Mouse (Mus musculus) thymus, postnatal 36 days (tissue): ENCODE data around the gene Pdzk1ip1.
A peak's percentile ranks its signal among the peaks of the same experiment; 100 is the strongest.

Experiments used
- DNase-seq, 2 experiments: peaks; one replicate each; pipeline ENCODE4 v3.0.0; 2022; ENCODE audit warnings: mixed read lengths in 2 of 2

Gene Pdzk1ip1

GRCm38 (mm10) chr4:115088611-115089338, at the start of gene Pdzk1ip1:
Gene Pdzk1ip1 (plus strand): TSS chr4:115088708.
- DNase-seq, result no peak

DNA sequence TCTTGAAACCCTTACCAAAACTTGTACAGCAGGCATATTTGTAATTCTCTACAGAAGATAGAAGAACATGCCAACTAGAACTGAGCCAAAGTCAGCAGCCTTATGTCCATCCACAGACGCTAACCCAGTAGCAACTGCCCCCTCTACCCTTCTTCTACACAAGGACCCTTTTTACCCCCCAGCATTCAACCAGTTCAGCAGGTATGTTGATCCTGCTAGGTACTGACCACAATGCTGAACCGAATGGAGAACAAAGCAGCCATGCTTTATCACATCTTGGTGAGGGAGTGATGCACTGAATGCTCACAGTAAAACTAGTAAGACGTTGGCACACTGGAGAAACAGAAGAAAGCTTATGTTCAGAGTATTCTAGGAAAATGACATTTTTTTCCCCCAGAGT, 42.9 kb upstream of the Pdzk1ip1 start:
- DNase-seq, result no peak

DNA sequence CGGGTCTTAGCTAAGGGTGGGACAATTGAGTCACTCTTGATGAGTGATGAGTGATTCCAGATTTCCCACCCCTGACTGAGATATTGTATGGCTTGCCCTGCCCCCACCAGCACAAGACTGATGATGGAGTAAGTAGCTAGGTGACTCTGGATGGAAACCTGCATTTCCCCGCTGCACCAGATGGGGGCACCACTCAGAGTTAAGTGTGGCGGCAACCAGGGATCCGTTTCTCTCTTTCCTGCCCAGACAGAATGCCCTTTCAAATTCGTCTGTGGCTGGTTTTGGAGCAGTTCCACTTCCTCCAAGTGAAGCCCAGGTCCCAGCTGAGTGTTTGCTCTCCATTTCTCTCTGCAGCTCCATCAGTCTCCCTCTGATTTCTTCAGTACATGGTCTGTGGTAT, 40.8 kb upstream of the Pdzk1ip1 start:
- DNase-seq, result peak; percentile 52 to 62

DNA sequence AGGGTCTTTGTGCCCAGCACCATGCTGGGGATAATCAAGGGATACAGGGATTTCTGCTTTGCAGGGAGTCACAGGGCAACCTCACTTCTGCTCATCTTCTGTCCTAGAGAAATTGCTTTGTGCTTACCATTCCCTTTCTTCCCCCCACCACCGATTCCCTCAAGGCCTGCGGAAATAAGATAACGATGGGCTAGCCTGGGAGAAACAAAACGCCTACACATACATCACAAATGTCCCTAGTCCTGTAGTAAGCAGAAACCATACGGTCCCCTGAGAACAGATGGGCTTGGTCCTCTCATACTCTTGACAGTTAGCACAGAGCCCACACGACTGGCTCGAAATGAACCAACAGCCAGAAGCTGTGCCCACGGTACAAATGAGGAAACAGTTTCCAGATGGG, 40.3 kb upstream of the Pdzk1ip1 start:
- DNase-seq, result no peak

DNA sequence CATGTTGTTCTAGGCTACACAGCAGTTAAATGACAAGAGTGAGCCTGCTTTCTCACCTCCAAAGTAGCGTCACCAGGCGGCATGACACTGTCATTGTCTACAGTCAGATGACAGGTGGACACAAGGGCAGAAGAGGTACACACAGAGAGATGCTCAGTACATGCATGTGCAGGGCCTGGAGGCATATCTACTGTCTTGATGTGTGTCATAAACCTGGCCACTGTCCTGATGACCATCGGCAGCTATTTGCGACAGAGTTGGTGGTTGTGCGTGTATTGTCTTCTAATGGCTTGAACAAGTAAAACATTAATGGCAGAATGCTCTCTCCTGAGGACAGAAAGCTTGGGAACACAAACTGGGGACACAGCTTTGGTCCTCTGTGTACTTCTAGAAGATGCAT, 37.3 kb upstream of the Pdzk1ip1 start:
- DNase-seq, result no peak

DNA sequence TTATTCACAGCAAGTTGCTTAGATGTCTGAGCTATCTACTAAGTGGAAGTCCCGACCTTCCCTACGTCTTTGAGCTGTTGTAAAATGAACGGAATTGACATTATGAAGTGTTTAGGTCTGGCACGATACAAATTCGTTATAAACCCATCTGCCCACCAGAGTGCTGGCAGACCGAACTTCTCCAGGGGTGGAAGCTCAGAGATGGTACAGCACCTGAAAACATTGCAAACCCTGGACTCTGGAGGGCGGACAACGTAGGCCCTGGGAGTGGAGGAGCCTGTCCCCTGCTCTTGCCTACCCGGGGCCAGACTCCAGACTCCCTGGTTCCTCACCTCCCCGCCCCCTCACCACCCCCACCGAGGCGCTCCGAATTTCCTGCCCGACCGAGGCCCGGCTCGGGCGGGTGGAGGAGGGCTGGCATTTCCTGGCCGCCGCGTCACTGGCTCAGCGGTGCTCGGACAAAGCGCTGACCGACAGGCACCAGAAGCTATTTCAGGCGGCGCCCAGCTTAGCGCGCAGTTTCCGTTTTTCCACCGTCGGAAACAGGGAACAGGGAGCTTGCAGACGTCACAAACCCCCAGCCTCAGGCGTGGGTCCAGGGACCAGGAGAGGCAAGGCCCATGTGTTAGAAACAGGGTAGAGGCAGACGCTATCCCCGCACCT, 36.0 kb upstream of the Pdzk1ip1 start:
- DNase-seq, result no peak

GRCm38 (mm10) chr4:115055044-115055443, 33.5 kb upstream of the Pdzk1ip1 start:
- no peak for DNase-seq

DNA sequence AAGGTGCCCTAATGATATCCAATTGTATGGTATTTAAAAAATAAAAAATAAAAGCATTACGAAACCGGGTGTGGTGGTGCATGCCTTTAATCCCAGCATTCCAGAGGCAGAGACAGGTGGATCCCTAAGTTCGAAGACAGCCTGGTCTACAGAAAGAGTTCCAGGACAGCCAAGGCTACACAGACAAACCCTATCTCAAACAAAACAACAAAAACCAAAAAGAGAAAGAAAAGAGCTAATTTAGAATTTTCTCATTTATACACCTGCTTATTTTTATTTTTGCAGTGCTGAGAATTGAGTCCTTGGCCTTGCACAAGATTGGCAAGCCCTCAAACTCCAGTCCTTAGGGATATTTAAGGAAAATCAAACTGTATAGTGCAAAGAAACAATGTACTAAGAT, 32.8 kb upstream of the Pdzk1ip1 start:
- no peak for DNase-seq

GRCm38 (mm10) chr4:115056371-115056920, 32.1 kb upstream of the Pdzk1ip1 start, which contains the start of gene Tal1:
Gene Tal1 (plus strand): TSS chr4:115056426.
- DNase-seq, result no peak

DNA sequence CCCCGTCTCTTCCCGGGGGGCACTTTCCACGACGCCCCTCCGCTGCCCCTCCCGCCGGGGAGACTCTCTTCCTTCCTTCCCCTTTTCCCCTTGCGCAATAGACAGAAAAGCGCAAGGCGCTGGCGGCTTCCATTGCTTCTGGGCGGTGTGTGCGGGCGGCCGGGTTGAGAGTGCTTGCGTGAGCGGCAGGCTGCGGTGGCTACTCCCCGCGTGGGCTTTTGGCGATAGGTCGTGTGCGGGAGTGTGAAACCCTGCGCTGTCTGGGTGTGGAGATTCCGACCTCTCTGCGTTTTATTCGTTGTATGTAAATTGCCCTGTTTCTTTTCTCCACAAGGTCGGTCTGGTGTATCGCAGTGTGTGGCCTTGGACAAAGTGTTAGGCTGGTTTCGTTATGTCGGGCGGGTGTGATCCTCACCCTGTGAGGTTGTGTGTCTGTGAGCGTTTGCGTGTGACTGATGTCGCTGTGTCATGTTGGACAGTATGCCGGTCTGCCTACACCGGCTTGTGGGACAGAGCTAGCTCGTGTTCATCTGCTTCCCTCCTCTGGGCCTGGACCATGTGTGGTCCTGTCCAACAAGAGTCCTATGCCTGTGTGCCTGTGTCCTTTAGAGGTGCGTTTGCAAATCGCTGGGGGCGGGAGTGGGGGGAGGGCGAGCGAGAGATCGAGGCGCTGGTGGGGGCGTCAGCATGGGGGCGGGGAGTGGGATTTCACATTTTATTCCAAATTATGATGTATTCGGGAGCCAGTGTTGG, 31.4 kb upstream of the Pdzk1ip1 start:
- peak in 1 of 2 experiments; percentile 12 for DNase-seq

GRCm38 (mm10) chr4:115057674-115058316, 30.7 kb upstream of the Pdzk1ip1 start:
- DNase-seq, result no peak

GRCm38 (mm10) chr4:115058317-115058761, 30.2 kb upstream of the Pdzk1ip1 start:
- no peak for DNase-seq

- no peak for DNase-seq
Observed at GRCm38 (mm10) chr4:115058871-115059590, 29.5 kb upstream of the Pdzk1ip1 start.

- no peak for DNase-seq
Observed at GRCm38 (mm10) chr4:115059871-115060270, 28.6 kb upstream of the Pdzk1ip1 start.

GRCm38 (mm10) chr4:115060753-115061152, 27.8 kb upstream of the Pdzk1ip1 start:
- DNase-seq, result no peak

DNA sequence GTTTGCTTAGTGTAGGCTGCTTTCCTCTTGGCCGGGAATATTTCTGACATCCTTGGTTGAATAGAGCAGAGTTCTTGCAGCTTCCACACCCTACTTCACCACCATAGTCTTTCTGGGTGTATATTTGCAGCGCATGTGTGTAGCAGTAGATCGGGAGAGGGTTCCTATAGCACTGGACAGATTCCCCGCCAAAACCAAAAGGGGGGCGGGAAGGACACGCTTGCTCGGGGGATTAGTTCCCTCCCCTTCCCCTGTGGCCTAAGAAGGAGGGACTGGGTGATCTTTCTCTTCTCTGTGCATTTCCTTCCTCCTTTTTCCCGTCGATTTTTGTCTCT, 26.0 kb upstream of the Pdzk1ip1 start:
- DNase-seq, result no peak

- DNase-seq, result peak; percentile 17 to 35
Observed at GRCm38 (mm10) chr4:115062875-115063517, 25.5 kb upstream of the Pdzk1ip1 start.

GRCm38 (mm10) chr4:115063518-115064239, 24.8 kb upstream of the Pdzk1ip1 start:
- no peak for DNase-seq

- no peak for DNase-seq
Observed at GRCm38 (mm10) chr4:115071668-115072067, 16.8 kb upstream of the Pdzk1ip1 start.

DNA sequence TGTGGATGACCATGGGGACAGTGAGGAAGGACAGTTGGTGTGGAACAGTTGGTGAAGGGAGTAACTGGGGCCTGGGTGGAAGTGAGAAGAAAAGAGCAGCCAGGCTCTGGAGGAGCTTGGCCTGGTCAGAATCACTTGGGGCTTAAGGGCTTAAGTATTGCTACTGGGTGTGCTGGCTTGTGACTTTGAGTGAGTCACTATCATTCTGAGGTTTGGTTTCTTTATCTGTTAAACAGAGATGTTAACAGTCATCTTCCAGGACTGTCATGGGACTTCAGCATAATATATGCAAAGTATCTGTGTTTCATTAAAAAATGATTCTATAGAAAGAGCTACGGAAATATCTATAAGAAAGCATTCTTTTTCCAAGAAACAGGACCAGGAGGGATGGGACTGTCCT, 13.7 kb upstream of the Pdzk1ip1 start:
- DNase-seq, result no peak
